Mouse (Mus musculus) megakaryocyte, embryonic 14.5 days (primary cell): Measurements from ENCODE around the gene R3hcc1l.

Experiments
- FLI1 ChIP-seq: IDR thresholded peaks from 2 replicates; pipeline ENCODE4 v1.6.1; 2012; ENCODE audit warnings: low read length, inconsistent platforms, mixed read lengths
- GATA1 ChIP-seq: IDR thresholded peaks from 3 replicates; pipeline ENCODE4 v1.6.1; 2012; ENCODE audit warnings: mixed read lengths, low read length, inconsistent platforms, borderline replicate concordance

DNA sequence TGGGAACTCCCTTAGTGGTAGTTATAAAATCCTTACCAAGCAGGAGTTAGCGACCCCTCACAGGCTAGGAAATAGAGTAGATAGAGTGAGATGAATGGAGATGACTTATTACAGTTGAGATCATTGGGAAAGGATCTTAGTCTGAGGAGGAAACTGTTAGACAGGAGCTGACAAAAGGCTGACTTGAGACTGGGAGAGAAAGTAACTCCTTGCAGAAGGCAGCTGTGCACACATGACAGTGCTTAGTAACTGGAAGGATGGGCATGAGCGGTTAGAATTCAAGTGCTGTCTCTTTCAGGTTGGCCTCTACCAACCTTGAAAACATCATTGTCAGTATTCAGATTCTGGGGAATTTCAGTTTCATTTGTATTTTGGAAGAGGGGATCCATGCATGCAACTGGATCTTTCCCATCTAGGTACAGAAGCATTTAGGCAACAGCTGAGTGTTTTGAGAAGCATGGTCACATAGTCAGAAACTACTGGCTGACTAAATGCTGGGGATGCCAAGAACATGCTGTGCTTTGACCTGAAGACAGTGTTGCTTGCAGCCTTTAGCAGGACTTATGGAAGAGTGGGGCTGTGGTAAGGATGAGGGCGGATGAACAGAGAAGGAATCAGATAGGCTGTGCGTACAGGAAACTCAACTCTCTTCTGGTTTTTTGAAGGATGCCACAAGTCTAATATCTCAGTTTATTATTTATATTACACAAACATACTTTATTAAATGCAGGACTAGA lies 47.9 kb downstream of the R3hcc1l start:
- TF ChIP-seq GATA1 = no peak
- no peak for TF ChIP-seq FLI1
